Mouse (Mus musculus): ENCODE measurements around the gene Ccdc78. TPM values are rescaled to one million over a fixed set of nuclear protein-coding genes. Genes with fewer than 3 reads are reported as not detected.
A peak's percentile ranks its signal among the peaks of the same experiment; 100 is the strongest.

Gene Ccdc78
- polyA plus RNA-seq, 1 experiment from 2014 or later, result 0.12 TPM

DNA sequence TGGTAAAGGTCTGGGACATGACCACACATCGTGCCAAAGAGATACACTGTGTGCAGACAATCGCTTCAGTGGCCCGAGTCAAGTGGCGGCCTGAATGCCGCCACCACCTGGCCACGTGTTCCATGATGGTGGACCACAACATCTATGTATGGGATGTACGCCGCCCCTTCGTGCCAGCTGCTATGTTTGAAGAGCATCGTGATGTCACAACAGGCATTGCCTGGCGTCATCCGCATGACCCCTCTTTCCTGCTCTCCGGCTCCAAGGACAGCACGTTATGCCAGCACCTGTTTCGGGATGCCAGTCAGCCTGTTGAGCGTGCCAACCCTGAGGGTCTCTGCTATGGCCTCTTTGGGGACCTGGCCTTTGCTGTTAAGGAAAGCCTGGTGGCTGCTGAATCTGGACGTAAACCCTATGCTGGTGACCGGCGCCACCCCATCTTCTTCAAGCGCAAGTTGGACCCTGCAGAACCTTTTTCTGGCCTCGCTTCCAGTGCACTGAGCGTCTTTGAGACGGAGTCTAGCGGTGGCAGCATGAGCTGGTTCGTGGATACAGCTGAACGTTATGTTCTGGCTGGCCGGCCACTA is 39.7 kb downstream of the Ccdc78 start:
- no peak for TF ChIP-seq CTCF (IDR thresholded peaks at IDR 0.05; ENCODE audit: low read depth)
- no peak for ATAC-seq (ENCODE audit: insufficient read depth)
- Histone ChIP-seq H3K9me3 (ENCODE audit: low read depth, low read length) (no peaks in the 10 kb centered on the region), H3K36me3 (ENCODE audit: insufficient read depth) (peaks cover 47% of the 10 kb centered on the region), H3K4me1 (ENCODE audit: insufficient read depth) (peaks cover 25% of the 10 kb centered on the region), H3K4me2 (no peak overlapping the region), H3K27me3 (ENCODE audit: insufficient read depth, low read length) (no peaks in the 10 kb centered on the region), H3K4me3 (ENCODE audit: low read depth, low read length) (no peak overlapping the region), H3K27ac (ENCODE audit: low read depth) (no peak overlapping the region), H3K9ac (no peak overlapping the region)
- DNase-seq, result no peak
- WGBS, result 92% methylated on average over 27 of the region's 27 CpGs

GRCm38 (mm10) chr17:25827011-25827410 is 40.6 kb downstream of the Ccdc78 start:
- Histone ChIP-seq H3K4me3 (ENCODE audit: low read depth, low read length) (no peak overlapping the region), H3K9ac (no peak overlapping the region; the same call in 1 of the 2 replicates), H3K36me3 (ENCODE audit: insufficient read depth) (peaks cover 56% of the 10 kb centered on the region), H3K4me2 (no peak overlapping the region), H3K27me3 (ENCODE audit: insufficient read depth, low read length) (no peaks in the 10 kb centered on the region), H3K4me1 (ENCODE audit: insufficient read depth) (peaks cover 33% of the 10 kb centered on the region), H3K27ac (ENCODE audit: low read depth) (no peak overlapping the region), H3K9me3 (ENCODE audit: low read depth, low read length) (no peaks in the 10 kb centered on the region)
- DNase-seq (no peak), ATAC-seq (ENCODE audit: insufficient read depth) (no peak)
- TF ChIP-seq CTCF (IDR thresholded peaks at IDR 0.05; ENCODE audit: low read depth), result no peak
- 91% methylated on average over 13 of the region's 13 CpGs for WGBS

- no peak overlapping the region for H3K9ac ChIP-seq
- no peak for TF ChIP-seq CTCF (IDR thresholded peaks at IDR 0.05; ENCODE audit: low read depth)
- DNase-seq (no peak), ATAC-seq (ENCODE audit: insufficient read depth) (no peak)
- no peaks in the 10 kb centered on the region for H3K9me3 ChIP-seq (ENCODE audit: low read depth, low read length)
- WGBS, result 89% methylated on average over 22 of the region's 22 CpGs
- no peak overlapping the region for H3K4me2 ChIP-seq
- H3K27ac ChIP-seq (ENCODE audit: low read depth), result no peak overlapping the region
- H3K36me3 ChIP-seq (ENCODE audit: insufficient read depth), result peaks cover 57% of the 10 kb centered on the region
- peaks cover 33% of the 10 kb centered on the region for H3K4me1 ChIP-seq (ENCODE audit: insufficient read depth)
- H3K27me3 ChIP-seq (ENCODE audit: insufficient read depth, low read length), result no peaks in the 10 kb centered on the region
- no peak overlapping the region for H3K4me3 ChIP-seq (ENCODE audit: low read depth, low read length)
These were observed 41.3 kb downstream of the Ccdc78 start for GRCm38 (mm10) chr17:25827546-25828222.

DNA sequence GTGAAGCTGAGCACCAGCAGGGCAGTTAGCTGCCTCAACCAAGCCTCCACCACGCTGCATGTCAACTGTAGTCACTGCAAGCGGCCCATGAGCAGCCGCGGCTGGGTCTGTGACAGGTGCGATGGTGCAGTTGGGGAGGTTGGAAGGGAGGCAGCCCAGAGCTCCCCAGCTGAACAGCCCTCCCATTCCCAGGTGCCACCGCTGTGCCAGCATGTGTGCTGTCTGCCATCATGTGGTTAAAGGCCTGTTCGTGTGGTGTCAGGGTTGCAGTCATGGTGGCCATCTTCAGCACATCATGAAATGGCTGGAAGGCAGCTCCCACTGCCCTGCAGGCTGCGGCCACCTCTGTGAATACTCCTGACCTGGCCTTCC is 41.8 kb downstream of the Ccdc78 start:
- Histone ChIP-seq H3K36me3 (ENCODE audit: insufficient read depth) (peaks cover 57% of the 10 kb centered on the region), H3K9ac (peak overlapping the region; percentile 67; the same call in 1 of the 2 replicates), H3K4me2 (peak overlapping the region; percentile 98), H3K27ac (ENCODE audit: low read depth) (peak overlapping the region; percentile 91; the same call in 1 of the 2 replicates), H3K27me3 (ENCODE audit: insufficient read depth, low read length) (no peaks in the 10 kb centered on the region), H3K4me1 (ENCODE audit: insufficient read depth) (peaks cover 33% of the 10 kb centered on the region), H3K9me3 (ENCODE audit: low read depth, low read length) (no peaks in the 10 kb centered on the region), H3K4me3 (ENCODE audit: low read depth, low read length) (peak overlapping the region; percentile 82)
- ATAC-seq (ENCODE audit: insufficient read depth) (no peak), DNase-seq (no peak)
- 82% methylated on average over 8 of the region's 8 CpGs for WGBS
- no peak for TF ChIP-seq CTCF (IDR thresholded peaks at IDR 0.05; ENCODE audit: low read depth)

GRCm38 (mm10) chr17:25828712-25829557 is 42.6 kb downstream of the Ccdc78 start, which contains the start of gene Jmjd8:
Jmjd8 (plus strand) TSS chr17:25828867.
- WGBS, result 5% methylated on average over 32 of the region's 32 CpGs
- Histone ChIP-seq H3K27ac (ENCODE audit: low read depth) (peak within 1 kb of the TSS; percentile 91), H3K9ac (peak within 1 kb of the TSS; percentile 67), H3K27me3 (ENCODE audit: insufficient read depth, low read length) (no peaks in the 10 kb centered on the region), H3K9me3 (ENCODE audit: low read depth, low read length) (no peaks in the 10 kb centered on the region), H3K4me2 (peak within 1 kb of the TSS; percentile 98), H3K4me3 (ENCODE audit: low read depth, low read length) (peak within 1 kb of the TSS; percentile 82), H3K36me3 (ENCODE audit: insufficient read depth) (peaks cover 57% of the 10 kb centered on the region), H3K4me1 (ENCODE audit: insufficient read depth) (peaks cover 33% of the 10 kb centered on the region)
- TF ChIP-seq CTCF (IDR thresholded peaks at IDR 0.05; ENCODE audit: low read depth), result peak; percentile 62
- peak; percentile 26; the same call in 1 of the 2 replicates for ATAC-seq (ENCODE audit: insufficient read depth)
- DNase-seq, result peak; percentile 91

DNA sequence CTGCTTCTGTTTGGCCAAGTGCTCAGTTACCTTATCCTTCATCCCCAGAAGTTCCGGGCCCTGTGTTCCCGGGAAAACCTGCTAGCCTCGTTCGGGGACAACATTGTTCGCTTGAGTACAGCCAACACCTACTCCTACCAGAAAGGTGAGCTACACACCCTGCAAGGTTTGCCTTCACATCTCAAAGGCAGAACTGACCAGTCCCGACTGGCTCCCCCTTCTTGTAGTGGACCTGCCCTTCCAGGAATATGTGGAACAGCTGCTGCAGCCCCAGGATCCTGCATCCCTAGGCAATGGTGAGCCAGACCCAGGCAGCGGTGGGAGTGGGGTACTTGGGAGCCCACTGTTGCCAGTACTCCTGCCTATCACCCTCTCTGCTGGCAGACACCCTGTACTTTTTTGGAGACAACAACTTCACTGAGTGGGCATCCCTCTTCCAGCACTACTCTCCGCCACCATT is 43.2 kb downstream of the Ccdc78 start:
- no peaks in the 10 kb centered on the region for H3K27me3 ChIP-seq (ENCODE audit: insufficient read depth, low read length)
- DNase-seq, result no peak
- TF ChIP-seq CTCF (IDR thresholded peaks at IDR 0.05; ENCODE audit: low read depth), result no peak
- H3K9me3 ChIP-seq (ENCODE audit: low read depth, low read length), result no peaks in the 10 kb centered on the region
- no peak for ATAC-seq (ENCODE audit: insufficient read depth)
- H3K4me3 ChIP-seq (ENCODE audit: low read depth, low read length), result peak overlapping the region; percentile 82
- H3K27ac ChIP-seq (ENCODE audit: low read depth), result peak overlapping the region; percentile 91
- 27% methylated on average over 8 of the region's 8 CpGs for WGBS
- peak overlapping the region; percentile 67 for H3K9ac ChIP-seq
- peaks cover 35% of the 10 kb centered on the region for H3K4me1 ChIP-seq (ENCODE audit: insufficient read depth)
- peak overlapping the region; percentile 98 for H3K4me2 ChIP-seq
- H3K36me3 ChIP-seq (ENCODE audit: insufficient read depth), result peaks cover 59% of the 10 kb centered on the region

Measured in lung, embryonic 14.5 days (tissue).